Mouse (Mus musculus) heart, adult 2 months (tissue): ENCODE measurements at regions not wholly inside any gene's neighbourhood (a gene's known extent, or its start where the extent isn't known, plus 50 kb on each side); places are given as distances from the start of the nearest gene placed in this dataset.

Source experiments
- CTCF ChIP-seq: fragments of 200-600 bp; IDR thresholded peaks from 2 replicates; pipeline ENCODE4 v1.8.1; 2022; ENCODE audit warnings: antibody characterized with exemption, mild to moderate bottlenecking, moderate library complexity
- EP300 ChIP-seq: fragments of 200-500 bp; IDR thresholded peaks from 2 replicates; pipeline ENCODE4 v1.6.1; 2011; ENCODE audit warnings: low read depth, low read length, control low read depth; ENCODE audit not compliant: insufficient read depth
- POLR2A ChIP-seq: fragments of 200-500 bp; IDR thresholded peaks from 2 replicates; pipeline ENCODE4 v1.6.1; 2011; ENCODE audit warnings: mild to moderate bottlenecking, low read depth, low read length, control low read depth; ENCODE audit not compliant: insufficient read depth

DNA sequence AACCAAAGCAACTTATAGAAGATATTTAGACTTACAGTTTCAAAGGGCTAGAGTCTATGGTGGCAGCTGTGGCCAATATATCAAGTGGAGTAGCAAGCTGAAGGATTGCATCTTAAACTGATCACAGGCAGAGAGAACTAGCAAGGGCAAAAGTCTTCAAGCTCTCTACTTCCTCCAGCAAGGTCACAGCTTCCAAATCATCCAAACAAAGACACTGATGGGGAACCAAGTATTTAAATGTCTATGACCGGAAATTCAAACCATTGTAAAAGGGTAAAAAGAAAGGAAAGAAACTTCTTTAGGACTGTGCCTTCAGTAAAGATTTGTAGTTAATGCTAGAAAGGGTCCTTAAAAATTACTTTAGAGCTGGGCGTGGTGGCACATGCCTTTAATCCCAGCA, 149.4 kb upstream of the Cwc22 start:
- TF ChIP-seq POLR2A (no peak), CTCF (no peak), EP300 (no peak)
